Mouse (Mus musculus) cerebellum, adult 9-11 months (tissue): ENCODE measurements around the gene Stxbp1.
A peak's percentile ranks its signal among the peaks of the same experiment; 100 is the strongest.
"Not testable (repeated sequence)": the region's sequence is repeated elsewhere in the genome, so short reads cannot be mapped to it uniquely, and the experiment has no call there.

ENCODE experiments used
- DNase-seq: peaks from one replicate; pipeline ENCODE4 v3.0.0; 2022

Stxbp1 gene

DNA sequence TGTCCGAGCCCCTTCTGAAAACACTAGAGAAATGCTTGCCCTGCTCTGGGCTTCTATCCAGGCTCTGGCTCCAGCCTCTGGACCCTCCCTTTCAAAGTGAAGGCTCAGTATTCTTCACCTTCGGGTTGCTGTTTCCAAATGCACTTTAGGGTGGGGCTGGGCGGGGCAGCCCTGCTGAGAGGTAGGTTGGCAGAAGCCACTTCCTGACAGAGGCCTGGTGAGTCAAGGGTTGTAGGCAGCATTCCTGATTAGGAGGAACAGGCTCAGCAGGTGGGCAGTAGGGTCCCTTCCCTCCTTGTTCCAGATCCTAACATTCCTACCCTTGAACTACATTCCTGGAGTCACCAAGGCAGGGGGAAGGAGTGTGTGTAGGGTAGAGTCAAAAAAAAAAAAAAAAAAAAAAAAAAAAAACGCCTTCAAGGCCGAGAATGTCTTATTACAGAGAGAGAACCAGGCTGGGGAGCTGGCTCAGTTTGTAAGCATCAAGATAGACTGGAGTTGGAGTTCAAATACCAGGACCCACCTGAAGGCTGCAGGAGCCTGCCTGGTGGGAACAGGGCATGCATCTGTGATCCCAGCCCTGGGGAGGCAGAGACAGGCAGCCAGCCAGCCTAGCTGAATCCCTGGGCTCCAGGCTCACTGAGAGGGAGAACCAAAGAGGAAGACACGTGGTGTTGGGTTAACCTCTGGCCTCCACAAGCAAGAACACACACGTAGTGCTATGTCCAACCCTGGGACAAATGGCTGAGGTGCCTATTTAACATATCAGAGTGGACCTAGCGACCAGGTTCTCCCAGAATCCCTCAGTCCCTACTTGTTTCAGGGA is 23.4 kb upstream of the Stxbp1 start:
- DNase-seq = no peak

DNA sequence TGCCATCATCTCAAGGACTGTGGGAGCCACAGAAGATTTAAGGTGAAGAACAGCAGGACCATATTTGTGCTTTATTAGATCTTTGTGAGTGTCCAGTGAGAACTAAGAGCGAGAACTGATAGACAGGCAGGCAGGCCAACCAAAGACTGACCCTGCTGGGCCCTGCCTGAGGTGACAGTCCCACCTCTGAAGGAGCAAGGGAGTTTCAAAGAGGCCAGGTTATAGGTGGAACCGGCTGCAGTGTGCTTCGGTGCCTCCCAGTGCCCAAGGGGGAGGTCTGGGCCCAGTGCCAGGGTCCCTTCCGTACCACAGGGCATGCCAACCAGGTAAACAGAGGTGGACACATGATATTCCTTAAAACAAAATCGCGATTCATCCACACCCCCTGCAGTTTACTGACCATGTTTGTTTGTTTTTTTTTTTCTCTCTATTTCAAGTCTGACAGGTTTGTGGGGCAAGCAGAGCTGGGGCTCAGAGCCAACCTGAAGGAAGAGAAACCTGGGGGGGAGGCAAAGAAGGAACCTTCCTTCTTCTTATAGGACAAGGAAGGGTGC is 22.8 kb upstream of the Stxbp1 start:
- DNase-seq = no peak

DNA sequence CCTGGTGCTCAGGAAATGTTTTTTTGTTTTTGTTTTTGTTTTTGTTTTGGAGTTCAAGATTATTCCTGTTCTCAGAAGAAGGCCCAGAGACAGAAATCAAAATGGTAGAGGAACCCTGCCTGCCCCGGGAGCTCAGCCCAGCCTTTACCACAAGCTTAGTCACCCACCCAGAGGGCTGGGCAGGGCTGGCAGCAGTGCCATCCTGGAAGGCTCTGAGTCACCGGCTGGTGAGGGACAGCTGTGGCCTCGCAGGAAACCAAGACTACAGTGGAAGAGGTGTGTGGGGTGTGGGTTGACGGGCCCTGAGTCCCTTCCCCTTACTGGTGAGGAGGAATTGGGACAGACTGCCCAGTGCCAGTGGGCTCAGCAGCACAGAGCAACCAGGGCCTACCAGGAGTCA is 20.3 kb upstream of the Stxbp1 start:
- no peak for DNase-seq

DNA sequence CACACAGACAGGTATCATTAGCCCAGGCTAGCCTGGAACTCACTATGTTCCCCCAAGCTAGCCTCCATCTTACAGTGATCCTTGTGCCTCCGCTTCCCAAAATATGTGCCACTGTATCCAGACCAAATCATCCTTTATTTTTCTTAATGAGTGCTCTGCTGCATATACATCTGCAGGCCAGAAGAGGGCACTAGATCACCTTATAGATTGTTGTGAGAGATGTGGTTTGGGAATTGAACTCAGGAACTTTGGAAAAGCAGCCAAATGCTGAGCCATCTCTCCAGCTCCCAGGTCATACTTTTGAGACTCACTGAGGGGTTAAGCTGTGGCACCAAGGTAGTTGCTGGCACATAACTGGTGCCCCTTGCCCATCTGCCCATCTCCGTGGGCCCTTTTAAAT is 17.7 kb upstream of the Stxbp1 start:
- no peak for DNase-seq

DNA sequence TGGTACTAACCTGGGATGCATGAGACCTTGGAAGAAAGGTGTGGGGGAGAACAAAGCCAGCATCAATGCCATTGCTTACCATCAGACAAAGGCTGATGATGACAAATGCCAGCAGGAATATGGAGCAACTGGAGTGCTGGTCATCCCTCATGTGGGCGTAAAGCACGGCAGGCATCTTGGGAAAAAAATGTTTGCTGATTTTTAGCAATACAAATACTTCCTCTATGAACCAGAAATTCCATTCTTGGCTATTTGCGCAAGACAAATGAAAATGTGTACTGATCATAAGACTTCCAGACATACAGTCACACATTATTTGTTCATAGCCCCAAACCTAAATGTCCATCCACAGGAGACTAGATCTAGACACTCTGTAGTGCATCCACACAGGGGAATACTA is 16.3 kb upstream of the Stxbp1 start:
- no peak for DNase-seq

DNA sequence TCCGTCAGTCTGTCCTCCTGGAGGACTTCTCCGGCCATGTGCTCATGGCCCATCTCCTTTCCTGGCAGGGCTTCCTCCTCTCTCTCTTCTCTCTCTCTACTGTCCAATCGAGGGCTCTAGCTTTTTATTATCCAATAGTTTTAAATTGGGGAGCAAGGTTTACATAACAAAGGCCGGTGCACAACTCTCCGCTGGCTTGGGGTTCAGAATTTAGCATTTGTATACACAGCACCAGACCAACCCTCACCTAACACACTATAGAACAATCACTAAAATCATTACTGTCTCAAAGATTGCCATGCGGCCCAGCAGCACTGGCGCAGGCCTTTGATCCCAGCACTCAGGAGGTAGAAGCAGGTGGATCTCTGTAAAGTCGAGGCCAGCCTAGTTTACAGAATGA is 13.8 kb upstream of the Stxbp1 start:
- DNase-seq = no peak

DNA sequence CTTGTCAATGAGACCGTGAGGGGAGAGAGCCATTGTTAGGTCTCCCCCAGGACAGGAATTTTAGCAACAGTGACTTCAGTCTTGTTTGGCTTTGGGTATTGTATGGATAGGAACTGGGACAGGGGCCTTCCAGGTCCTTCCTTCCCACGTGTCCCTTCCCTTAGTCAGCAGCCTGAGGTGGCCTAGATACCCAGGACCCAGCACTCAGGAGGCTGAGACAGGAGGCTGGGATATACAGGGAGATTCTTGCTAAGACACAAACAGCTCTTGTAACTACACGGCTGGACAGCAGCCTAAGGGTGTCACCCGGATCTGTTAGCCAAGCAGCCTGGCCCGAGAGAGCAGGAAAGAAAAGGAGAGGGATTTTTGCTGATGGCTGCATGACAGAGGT is 12.6 kb upstream of the Stxbp1 start:
- no peak for DNase-seq

DNA sequence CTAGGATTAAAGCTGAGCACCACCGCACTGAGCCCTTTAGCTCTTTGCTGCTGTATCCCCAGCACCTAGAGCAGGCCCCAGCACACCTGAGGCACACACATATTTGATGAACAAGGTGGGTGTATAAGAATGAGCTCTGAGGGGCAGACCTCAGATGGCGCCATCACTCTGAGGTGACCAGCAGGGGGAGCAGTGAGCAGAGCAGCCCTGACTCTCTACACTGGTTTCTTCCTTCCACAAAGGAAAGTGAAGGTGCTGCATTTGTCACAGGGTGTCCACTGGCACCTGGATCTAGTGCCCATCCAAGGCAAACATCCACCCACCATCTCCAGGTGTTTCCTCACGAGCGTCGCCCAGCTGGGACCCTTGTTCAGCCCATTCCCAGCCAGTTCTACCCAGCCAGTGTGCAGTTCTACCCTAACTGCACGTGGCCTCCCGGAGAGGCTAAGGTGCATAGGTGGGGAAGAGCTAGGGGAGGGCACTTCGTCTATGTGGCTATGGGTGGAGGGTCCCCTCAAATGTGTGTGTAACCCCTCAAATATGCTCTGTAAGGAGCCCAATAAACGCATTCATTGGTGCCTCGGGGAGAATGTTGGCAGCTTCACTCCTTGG is 12.1 kb upstream of the Stxbp1 start:
- DNase-seq = peak; percentile 60

DNA sequence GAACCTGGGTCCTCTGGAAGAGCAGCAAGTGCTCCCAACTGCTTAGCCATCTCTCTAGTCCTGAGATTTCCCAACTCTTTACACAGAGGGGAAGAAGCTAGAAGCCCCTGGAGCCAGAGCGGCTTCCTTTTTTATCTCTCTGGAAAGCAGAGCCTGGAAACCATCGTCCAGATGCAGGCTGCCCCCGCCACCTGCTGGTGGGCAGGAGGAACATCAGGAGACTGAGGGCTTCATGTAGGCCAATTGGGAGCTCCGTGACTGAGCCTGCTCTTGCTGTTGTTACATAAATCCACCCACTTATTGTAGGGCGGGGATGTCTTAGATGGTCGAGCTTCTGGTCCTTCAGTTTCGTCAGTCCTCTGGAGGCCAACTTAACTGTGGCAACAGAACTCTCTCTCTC is 10.5 kb upstream of the Stxbp1 start:
- peak; percentile 82 for DNase-seq

DNA sequence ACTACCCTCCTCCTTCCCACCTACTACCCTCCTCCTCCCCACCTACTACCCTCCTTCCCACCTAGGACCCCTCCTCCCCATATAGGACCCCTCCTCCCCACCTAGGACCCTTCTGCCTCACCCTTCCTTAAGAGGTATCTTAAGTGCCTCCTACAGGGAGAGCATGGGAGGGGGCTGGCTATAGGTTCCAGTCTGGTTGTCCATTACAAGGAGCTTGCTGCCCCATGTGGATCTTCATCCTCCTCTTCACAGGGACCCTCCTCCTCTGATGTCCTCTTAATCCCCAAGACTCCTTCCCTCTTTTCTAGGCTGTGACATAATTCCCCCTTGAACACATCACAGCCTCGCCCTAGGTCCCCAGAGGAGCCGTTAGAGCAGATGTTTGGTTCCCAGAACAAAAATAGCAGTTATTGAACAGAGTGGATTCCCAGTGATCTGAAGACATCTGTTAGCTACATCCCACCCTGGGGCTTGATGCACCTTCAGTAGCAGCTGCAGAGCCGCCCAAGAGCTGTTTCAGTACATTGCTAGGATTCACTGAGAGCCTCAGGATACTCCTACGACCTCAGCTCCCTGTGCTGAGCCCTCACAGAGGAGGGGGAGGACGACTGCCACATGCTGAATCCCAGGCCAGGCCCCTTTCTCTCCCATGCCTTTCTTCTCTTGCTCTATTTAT is 8.9 kb upstream of the Stxbp1 start:
- peak; percentile 30 for DNase-seq

DNA sequence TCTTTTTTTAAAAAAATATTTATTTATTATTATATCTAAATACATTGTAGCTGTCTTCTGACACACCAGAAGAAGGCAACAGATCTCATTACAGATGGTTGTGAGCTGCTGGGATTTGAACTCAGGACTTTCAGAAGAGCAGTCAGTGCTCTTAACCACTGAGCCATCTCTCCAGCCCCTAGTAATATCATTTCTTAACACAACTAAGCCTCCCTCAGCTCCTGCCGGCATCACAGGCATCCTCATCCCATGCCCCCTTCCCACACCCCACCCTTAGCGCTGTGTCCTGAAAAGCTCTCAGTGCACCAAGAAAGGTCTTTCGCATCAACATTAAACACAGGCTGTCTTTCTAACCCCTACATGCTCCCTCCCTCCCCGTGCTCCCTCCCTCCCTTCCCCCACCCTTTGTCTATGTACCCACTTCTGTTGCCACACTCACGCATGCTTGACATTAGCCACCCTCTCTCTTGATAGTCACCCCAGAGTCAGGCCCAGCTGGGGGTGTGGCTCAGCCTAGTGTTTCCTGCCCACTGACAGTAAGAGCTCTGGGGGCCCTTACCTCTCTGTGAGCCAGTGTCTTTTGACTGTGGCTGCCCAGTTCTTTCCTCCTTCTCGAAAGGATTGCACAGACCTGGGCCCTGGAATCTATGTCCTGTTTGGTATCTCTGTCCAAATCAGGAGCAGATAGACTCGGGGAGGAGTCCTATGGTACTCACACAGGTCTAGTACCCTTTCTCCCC is 8.2 kb upstream of the Stxbp1 start:
- DNase-seq = peak; percentile 39

DNA sequence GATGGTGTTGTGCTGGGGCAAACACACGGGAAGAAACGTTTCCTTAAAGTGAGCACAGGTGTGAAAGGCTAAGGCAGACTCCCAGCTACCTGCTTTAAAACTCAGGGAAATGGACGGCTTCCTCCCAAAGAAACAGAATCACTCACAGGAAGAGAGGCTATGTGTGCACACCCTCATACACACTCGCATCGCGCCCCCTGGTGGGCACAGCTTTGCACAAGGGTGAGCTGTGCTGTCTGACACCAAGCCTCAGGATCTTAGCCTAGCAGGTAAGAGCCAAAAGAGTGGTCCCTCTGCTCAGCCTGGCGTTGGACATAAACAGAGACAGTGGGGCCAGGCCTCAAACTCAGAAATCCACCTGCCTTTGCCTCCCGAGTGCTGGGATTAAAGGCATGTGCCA is 7.2 kb upstream of the Stxbp1 start:
- DNase-seq = peak; percentile 90

DNA sequence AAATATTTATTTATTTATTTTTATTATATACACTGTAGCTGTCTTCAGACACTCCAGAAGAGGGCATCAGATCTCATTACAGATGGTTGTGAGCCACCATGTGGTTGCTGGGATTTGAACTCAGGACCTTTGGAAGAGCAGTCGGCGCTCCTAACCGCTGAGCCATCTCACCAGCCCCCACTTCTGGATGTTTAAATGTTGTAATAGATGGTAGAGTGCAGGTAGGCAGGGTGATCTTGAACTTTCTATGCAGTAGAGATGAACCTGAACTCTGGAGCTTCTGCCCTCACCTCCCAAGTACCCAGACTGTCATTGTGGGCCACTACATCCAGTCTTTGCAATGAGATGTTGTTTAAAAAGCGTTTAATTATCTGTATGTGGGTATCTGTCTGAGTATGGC is 6.7 kb upstream of the Stxbp1 start:
- DNase-seq = not testable (repeated sequence)

DNA sequence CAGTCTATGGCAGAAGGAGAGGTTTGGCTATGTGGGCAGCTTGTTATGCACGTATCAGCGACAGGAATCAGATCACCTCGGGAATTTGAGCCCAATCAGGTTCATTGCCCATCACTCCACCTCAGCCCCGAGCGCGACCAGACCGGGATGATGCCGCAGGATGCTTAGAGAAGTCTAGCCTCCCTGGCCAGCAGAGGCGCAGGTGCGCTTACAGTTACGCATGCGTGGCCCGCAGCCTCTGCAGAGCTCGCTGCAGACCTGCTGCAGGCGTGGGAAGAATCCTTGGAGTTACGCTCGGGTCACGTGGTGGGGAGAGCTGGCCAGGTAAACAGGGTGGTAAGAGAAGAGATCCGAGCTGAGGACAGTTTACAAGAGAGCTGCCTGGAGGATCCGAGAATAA is 5.1 kb upstream of the Stxbp1 start:
- DNase-seq = peak; percentile 93

DNA sequence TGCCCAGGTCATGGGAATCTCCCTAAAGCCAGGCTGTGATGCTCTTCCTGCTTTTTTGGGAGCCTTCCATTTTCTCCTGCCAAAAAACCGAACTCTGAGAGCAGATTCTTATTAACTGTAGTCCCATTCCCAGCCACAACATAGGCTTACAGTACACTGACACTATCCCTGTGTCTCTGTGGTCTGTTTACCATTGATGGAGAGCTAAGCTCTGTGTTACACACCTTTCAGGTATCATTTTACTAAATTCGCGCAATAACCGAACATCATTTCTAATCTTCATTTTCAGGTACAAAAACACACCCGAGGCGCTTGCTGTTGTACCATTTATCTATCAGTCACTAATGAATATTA is 400 bp upstream of the Stxbp1 start:
- DNase-seq = no peak

DNA sequence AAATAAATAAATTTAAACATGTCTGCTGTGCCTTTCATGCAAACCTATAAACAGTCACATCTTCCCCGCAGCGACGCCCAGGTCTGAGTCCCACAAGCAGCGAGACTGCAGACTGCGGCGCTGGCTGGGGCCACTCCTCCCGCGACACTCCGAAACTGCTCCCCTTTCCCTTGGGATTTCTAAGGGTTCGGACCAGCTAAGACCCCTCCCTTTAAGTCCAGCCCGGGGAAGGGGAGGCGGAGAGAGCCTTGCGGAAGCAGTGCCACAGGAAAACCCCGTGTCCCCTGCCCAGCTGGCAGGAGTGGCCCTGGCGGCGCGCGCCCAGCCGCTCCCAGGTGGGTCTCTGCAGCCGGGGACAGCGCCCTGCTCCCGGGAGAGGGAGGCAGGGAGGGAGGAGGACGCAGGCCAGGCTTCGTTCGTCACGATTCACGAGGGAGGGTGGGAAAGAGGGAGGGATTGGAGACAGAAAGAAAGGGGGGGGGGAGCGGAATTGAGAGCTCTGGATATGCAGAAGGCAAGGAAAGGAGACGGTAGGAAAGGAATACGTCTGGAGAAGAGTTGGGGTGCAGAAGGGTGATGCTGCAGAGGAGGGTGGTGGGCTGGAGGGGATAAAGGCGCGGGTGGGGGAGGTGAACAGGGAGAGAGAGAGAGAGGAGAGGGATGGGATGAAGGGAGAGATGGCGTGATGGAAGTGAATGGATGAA is 792 bp downstream of the Stxbp1 start:
- peak; percentile 89 for DNase-seq

DNA sequence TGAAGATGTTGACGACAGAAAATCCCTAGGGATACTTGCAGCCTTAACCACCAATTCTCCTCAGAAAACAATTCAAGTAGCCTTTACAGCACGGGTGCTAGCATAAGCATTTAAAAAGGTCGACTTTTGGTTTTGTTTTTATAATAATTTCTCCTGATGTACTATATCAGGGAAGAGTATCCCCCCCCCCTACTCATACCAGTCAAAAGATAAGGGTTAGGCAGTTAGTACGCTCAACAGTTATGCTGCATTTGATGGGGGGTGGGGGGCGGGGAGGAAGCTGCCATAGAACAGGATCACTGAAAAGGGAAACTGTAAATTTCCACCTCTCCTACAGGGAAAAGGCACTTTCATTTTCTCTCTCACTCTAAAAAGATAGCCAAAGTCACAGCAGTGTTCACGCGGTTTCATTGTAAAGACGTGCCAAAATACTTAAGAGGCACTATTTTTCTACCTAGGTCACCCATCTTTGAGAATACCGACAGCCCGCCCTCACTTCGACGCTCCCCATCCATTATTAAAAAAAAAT is 1.4 kb downstream of the Stxbp1 start:
- no peak for DNase-seq

DNA sequence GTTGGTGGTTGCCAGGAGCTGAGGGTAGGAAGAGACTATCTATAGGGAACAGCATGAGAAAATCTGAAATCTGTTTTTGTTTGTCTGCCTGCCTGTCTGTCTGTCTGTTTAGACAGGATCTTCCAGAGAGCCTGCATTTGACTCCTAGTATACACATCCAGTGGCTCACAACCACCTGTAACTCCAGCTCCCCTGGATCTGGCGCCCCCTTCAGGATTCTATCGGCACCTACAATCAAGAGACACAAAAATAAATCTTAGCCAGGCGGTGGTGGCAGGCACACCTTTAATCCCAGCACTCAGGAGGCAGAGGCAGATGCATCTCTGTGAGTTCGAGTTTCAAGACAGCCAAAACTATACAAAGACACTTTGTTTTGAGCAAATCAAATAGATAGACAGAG is 4.5 kb downstream of the Stxbp1 start:
- DNase-seq = no peak

DNA sequence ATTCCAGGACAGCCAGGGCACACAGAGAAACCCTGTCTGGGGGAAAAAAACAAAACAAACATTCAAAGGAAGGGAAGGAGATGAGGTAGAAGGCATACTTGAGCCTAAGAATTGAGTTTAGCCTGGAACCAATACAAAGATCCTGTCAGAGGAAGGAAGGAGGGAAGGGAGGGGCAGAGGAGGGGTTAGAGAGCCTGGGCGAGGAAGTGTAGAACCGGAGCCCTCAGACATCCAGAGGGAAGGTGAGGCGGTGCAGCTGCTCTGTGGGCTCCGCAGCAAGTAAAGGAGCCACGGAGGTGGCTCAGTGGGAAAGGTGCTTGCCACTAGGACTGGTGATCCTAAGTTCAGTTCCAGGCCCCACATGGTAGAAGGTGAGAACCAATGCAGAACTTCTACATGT is 5.9 kb downstream of the Stxbp1 start:
- DNase-seq = no peak

DNA sequence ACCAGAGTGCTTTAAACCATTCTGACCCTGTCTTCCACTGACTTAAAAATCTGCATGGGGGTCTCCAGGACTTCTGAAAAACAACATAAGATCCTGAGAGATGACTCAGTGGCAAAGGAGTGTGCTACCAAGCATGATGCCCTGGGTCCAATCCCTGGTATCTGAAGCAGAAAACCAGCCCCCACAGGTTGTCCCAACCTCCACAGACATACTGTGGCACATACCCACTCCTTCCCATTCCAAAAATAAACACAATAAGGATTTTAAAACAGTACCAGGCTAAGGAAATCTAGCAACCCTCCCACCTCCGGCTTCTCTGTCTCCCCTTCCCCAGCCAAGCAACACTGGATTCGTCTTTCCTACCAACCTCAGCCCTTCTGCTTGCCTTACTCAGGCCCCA is 7.8 kb downstream of the Stxbp1 start:
- DNase-seq = no peak

DNA sequence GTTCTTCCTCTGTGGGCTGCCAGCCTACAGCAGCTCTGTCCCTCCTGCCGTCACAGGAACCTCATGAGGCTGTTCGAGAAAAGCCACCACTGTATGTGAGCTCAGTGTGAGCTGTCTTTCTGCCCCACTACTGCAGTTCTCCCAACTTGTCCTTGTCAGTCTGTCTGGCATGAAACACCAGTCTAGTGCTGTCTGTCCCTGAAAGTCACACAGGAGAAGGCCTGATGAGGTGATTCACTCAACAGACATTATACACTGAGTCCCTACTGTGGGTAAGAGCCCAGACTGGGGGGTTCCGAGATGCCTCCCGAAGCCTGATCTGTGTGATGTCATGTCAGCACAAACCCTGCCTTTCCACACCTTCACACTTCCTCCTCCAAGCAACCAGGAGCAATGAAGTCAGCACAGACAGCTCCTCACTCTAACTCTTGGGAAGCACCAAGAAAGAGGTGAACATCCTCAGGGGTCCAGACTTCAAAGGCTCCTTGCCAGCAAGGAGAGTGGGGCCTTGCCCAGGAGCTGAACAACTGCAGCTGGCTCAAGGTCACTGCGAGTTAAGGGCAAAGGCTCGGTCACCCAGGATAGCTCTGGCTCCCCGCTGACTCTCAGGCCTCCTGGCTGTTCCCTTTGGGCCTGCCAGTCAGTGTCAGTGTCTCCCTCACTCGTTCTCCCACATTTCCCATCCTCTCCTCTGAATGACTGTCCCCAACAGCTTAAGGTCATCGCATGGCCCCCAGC is 8.7 kb downstream of the Stxbp1 start:
- DNase-seq = no peak

DNA sequence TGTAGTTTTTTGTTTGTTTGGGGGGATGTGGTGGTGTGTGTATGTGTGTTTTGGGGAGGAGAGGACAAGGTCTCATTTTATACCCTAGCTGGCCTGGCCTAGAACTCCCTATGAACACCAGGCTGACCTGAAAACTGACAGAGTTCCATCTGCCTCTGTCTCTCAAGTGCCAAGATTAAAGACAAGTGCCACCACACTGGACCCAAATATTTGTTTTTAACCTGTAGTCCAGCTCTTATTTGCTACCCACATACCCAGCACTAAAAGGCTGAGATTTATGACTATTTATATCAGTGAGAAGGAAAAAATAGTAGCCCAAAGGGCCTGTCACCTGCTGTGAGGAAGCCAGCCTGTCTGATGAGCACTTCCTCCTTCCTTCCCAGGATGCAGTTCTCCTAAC is 11.5 kb downstream of the Stxbp1 start:
- DNase-seq = no peak
